Mouse (Mus musculus): Measurements from ENCODE around the gene En1. TPM values are rescaled to one million over a fixed set of nuclear protein-coding genes. Genes with fewer than 3 reads are reported as not detected.
A peak's percentile ranks its signal among the peaks of the same experiment; 100 is the strongest.

En1 gene
- polyA plus RNA-seq, 1 experiment from 2014 or later = 0.30 TPM

DNA sequence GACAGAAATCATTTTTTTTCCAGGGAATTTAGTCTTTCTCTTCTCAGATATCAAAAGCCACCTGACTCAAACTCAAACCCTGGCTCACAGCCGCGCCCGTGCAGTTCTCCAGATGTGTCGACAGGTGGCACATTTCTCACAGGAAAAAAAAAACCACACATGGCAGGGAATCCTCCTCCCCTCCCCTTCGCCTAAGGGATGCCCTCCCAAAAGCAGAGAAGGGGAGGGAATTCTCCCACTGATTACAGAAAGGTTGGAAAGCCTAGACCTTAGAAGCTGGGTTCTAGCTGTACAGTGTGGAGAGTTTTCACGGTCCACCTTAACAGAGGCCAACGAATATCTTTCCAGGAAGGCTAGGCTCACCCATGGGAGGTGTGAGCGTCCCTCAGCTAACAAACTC lies 7.6 kb upstream of the En1 start:
- Histone ChIP-seq H3K27ac (replicated peaks) (no peak overlapping the region), H3K4me1 (peaks cover 8% of the 10 kb centered on the region), H3K9me3 (no peaks in the 10 kb centered on the region), H3K27me3 (replicated peaks; ENCODE audit: low read depth, poor library complexity, severe bottlenecking) (peaks cover 100% of the 10 kb centered on the region), H3K36me3 (replicated peaks) (no peaks in the 10 kb centered on the region), H3K4me3 (no peak overlapping the region)
- peak; percentile 57 for DNase-seq (ENCODE audit: low spot score)
- under 1% methylated on average over 8 of the region's 8 CpGs for whole genome bisulfite sequencing

DNA sequence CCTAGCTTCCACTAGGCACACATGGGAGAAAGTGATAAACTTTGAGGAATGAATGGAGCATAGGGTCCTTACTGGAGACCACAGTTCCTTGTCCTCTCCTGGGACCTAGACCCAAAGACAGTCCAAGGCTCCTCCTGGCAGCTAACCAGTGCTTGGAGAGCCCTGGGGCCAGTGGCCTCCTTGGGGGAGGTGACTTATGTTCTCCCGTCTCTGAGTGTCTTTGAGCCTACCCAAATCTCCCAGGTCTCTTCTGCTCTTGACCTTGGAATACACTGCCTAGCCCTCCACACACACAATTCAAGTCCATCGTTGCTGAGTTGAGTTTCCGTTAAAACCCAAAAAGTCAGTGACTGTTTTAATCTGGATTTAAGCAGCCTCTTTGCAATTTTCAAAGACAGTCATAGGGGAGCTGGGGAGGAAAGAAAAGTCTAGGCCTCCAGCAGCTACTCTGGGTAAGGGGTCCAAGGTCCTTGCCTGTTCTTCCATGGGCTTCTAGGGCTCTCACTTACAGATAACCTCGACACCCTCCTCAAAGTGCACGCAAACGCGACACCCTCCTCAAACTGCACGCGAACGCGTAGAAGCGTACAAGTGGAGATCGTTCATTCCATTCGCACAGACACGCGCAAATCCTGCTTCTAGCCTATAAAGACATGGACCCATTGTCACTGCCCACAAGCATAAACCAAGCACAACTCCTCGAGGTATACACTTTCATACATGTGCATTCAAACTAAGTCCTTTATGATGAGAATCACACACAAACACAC lies 6.6 kb upstream of the En1 start:
- Histone ChIP-seq H3K4me3 (no peak overlapping the region), H3K9me3 (no peaks in the 10 kb centered on the region), H3K36me3 (replicated peaks) (no peaks in the 10 kb centered on the region), H3K4me1 (peaks cover 8% of the 10 kb centered on the region), H3K27me3 (replicated peaks; ENCODE audit: low read depth, poor library complexity, severe bottlenecking) (peaks cover 100% of the 10 kb centered on the region), H3K27ac (replicated peaks) (no peak overlapping the region)
- DNase-seq (ENCODE audit: low spot score) = peak; percentile 13
- WGBS = 1% methylated on average over 17 of the region's 17 CpGs

DNA sequence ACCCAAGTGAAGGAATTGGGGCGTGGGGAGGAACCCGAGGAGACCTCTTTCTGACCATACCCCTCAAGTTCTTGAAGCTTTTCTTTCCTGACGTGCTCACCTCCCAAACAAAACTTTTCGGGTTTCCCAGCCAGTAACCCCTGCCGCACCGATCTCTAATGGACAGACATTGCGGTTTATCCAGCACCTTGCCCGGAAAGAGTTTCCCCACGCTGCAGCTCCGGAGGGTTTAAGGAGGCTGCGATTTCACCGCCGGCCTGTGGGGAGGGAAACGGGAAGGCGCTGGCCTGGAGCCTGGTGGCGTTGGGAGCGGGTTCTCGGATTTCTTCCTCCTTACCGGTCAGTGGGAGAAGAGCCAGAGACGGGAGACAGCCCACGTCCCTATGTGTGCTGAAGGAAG lies 5.9 kb upstream of the En1 start:
- WGBS = under 1% methylated on average over 21 of the region's 21 CpGs
- H3K4me1 ChIP-seq = peaks cover 8% of the 10 kb centered on the region
- peak; percentile 74 for DNase-seq (ENCODE audit: low spot score)
- peak overlapping the region; percentile 36 for H3K4me3 ChIP-seq
- peaks cover 100% of the 10 kb centered on the region for H3K27me3 ChIP-seq (replicated peaks; ENCODE audit: low read depth, poor library complexity, severe bottlenecking)
- no peaks in the 10 kb centered on the region for H3K36me3 ChIP-seq (replicated peaks)
- no peak overlapping the region for H3K27ac ChIP-seq (replicated peaks)
- no peaks in the 10 kb centered on the region for H3K9me3 ChIP-seq

DNA sequence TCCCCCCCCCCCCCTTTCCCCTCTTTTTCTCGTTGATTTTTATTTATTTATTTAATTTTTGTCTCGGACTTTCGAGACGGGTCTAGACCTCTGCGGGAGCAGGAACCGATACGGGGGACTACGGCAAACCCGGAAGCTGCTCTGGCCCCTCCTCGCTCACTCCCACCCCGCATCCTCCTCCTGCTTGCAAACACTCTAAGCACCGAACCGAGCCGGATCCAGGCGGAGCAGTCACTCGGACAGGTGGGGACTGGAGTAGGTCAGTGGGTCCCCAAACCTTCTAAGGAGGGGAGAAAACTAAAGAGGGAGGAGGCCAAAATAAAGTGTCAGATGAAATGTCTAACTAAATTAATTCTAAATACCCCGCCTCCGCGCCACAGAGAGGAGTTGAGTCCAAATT lies 5.4 kb upstream of the En1 start:
- H3K27ac ChIP-seq (replicated peaks) = no peak overlapping the region

DNA sequence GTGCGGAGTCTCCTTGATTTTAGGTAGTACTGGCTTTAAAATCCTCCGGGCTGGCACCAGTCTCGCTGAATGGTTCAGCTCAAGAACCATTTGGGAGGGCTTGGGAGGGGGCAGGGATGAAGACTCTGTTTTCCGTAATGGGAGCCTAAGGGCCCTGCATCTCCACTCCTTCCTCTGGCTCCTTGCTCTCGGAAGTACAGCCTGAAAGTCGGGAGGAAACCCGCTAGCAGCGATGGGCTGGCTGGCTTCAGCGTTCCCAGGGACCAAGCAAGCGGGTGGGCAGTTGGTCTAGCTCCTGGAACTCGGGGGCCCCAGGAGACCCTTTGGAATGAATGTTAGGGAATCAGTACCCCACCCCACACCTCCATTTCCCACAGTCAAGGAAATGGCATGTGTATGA lies 4.9 kb upstream of the En1 start:
- Histone ChIP-seq H3K27ac (replicated peaks) (no peak overlapping the region), H3K4me1 (peaks cover 12% of the 10 kb centered on the region), H3K36me3 (replicated peaks) (no peaks in the 10 kb centered on the region), H3K9me3 (no peaks in the 10 kb centered on the region), H3K4me3 (peak overlapping the region; percentile 36; the same call in 1 of the 2 replicates), H3K27me3 (replicated peaks; ENCODE audit: low read depth, poor library complexity, severe bottlenecking) (peaks cover 100% of the 10 kb centered on the region)
- DNase-seq (ENCODE audit: low spot score) = peak; percentile 51
- 1% methylated on average over 11 of the region's 11 CpGs for WGBS

More for the DNA sequence above, 5.4 kb upstream of the En1 start:
- DNase-seq (ENCODE audit: low spot score) = peak; percentile 43
- Histone ChIP-seq H3K9me3 (no peaks in the 10 kb centered on the region), H3K27me3 (replicated peaks; ENCODE audit: low read depth, poor library complexity, severe bottlenecking) (peaks cover 100% of the 10 kb centered on the region), H3K4me3 (peak overlapping the region; percentile 36), H3K4me1 (peaks cover 8% of the 10 kb centered on the region), H3K36me3 (replicated peaks) (no peaks in the 10 kb centered on the region)
- WGBS = under 1% methylated on average over 19 of the region's 19 CpGs

DNA sequence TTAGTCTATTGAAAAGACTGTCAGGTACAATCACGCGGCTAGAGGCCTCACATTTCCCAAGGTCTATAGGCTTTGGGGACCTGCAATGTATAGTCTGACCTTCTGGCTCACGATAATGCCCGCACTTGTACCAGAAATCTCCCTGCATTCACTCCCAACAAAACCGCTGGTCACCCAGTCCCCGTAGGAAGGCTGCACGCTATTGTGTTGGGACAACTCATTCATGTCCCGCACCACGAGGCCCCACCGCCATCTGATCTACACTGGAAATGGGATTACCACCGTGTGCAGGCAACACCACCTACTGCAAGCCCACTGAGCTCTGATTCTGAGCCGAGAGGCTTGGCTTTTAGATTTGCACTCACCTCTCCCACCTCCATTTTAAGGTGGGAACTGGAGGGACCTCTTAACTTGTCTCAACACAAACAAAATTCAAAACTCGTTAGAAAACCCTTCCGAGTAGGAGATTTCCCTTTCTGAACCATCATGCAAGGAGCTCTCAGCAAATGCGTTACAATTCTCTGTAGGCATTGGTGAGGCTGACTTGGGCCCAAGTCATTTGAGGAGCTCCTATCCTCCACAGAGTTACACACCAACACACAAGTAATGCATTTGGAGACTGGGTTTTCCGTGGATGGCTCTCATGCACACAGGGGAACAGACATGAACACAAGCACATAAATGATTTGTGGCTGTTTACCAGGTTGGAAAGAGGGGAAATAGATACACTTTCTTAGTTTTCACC lies 3.9 kb upstream of the En1 start:
- Histone ChIP-seq H3K36me3 (replicated peaks) (no peaks in the 10 kb centered on the region), H3K27ac (replicated peaks) (no peak overlapping the region), H3K4me1 (peaks cover 21% of the 10 kb centered on the region), H3K4me3 (no peak overlapping the region), H3K9me3 (no peaks in the 10 kb centered on the region), H3K27me3 (replicated peaks; ENCODE audit: low read depth, poor library complexity, severe bottlenecking) (peaks cover 100% of the 10 kb centered on the region)
- WGBS = under 1% methylated on average over 16 of the region's 16 CpGs
- DNase-seq (ENCODE audit: low spot score) = peak; percentile 22

DNA sequence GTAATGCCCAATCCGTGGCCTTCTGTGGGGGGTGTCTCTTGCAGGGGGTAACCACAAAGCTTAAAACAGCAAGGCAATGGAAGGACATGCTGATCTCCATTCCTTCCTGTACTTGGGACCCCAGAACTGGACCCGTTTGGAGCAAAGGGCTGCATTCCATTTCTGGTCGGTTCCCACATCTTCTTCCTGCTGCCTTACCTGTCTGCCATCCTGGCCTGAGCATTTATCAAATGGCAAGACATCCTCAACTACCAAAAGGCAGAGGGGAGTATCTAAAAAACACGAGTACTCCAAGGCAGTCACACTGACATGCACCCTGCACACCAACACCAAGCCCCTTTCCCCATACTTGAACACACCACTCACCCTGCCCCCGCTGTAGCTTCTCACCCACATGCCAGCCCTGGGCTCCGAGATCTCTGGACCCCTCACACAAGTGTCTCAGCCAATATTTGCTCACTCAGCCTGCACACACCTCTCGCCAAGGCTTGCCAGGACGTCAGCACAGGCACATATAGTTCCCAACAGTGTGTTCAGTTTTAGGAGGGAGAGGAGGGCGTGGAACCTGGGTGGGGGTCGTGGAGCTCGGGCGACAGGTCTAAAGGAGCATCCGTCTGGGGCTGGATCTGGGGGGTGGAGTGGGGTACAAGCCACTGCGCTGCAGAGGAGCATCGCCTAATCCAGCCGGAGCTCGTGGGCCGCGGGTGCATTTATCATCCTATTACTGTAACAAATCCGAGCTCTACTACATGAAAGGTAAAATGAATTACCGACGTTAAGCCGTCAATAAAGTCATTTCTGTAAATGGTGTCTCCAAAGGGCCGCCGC lies 2.7 kb upstream of the En1 start:
- peak; percentile 54 for DNase-seq (ENCODE audit: low spot score)
- no peak overlapping the region for H3K27ac ChIP-seq (replicated peaks)
- no peaks in the 10 kb centered on the region for H3K9me3 ChIP-seq
- no peak overlapping the region for H3K4me3 ChIP-seq
- under 1% methylated on average over 25 of the region's 25 CpGs for WGBS
- H3K27me3 ChIP-seq (replicated peaks; ENCODE audit: low read depth, poor library complexity, severe bottlenecking) = peaks cover 100% of the 10 kb centered on the region
- no peaks in the 10 kb centered on the region for H3K36me3 ChIP-seq (replicated peaks)
- peaks cover 27% of the 10 kb centered on the region for H3K4me1 ChIP-seq

DNA sequence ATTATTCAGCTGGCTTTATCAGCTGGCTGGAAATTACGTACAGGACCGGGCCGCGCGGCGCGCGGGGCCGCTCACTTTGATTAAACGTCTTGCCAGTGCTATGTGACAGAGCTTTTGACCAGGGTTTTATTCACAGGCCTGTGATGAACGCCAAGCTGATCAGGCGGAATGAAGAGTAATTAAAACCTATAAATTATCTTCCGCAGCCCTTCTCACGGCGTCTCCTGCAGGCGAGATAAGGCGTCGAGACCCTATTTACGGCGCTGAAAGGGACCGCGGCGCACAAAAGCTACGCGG lies 2.1 kb upstream of the En1 start:
- peaks cover 31% of the 10 kb centered on the region for H3K4me1 ChIP-seq
- peaks cover 100% of the 10 kb centered on the region for H3K27me3 ChIP-seq (replicated peaks; ENCODE audit: low read depth, poor library complexity, severe bottlenecking)
- WGBS = under 1% methylated on average over 25 of the region's 25 CpGs
- H3K4me3 ChIP-seq = no peak overlapping the region
- H3K27ac ChIP-seq (replicated peaks) = no peak overlapping the region
- H3K9me3 ChIP-seq = no peaks in the 10 kb centered on the region
- DNase-seq (ENCODE audit: low spot score) = peak; percentile 60
- H3K36me3 ChIP-seq (replicated peaks) = no peaks in the 10 kb centered on the region

DNA sequence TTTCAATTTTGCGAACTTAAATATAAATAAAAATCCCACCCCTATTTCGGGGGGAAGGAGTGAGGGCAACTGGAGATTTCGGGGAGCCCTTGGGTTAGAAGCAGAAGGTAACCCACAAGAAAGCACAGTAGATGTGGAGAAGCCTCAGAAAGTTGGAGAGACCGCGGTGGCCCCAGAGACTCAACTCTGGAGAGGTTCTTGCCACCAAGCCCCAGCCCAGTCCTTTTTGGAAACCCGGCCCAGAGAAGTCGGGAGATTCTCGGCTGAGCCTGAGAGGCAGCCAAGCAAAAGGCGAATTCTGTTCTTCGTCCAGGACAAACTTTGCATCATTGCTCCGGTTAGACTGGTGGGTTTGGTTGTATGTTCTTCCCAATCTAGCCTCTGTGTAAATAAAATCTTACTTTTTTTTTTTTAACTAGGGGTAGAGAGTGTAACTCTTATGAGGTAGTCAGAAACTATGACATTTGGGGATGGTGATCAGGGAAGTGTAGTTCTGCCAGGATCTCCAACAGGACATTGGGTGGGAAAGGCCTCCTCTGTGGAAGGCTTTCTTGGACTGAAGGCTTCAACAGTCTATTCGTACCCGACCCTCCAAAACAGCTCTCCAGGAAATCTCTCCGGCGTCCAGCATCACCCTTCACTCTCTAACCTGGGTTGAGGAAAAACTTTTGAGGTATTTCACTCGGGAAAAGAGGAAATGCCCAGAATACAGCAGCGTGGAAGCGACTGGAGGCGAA lies 1.5 kb upstream of the En1 start:
- peaks cover 100% of the 10 kb centered on the region for H3K27me3 ChIP-seq (replicated peaks; ENCODE audit: low read depth, poor library complexity, severe bottlenecking)
- DNase-seq (ENCODE audit: low spot score) = peak; percentile 52
- no peaks in the 10 kb centered on the region for H3K36me3 ChIP-seq (replicated peaks)
- H3K27ac ChIP-seq (replicated peaks) = no peak overlapping the region
- H3K9me3 ChIP-seq = no peaks in the 10 kb centered on the region
- under 1% methylated on average over 19 of the region's 19 CpGs for WGBS
- no peak overlapping the region for H3K4me3 ChIP-seq
- peaks cover 31% of the 10 kb centered on the region for H3K4me1 ChIP-seq

DNA sequence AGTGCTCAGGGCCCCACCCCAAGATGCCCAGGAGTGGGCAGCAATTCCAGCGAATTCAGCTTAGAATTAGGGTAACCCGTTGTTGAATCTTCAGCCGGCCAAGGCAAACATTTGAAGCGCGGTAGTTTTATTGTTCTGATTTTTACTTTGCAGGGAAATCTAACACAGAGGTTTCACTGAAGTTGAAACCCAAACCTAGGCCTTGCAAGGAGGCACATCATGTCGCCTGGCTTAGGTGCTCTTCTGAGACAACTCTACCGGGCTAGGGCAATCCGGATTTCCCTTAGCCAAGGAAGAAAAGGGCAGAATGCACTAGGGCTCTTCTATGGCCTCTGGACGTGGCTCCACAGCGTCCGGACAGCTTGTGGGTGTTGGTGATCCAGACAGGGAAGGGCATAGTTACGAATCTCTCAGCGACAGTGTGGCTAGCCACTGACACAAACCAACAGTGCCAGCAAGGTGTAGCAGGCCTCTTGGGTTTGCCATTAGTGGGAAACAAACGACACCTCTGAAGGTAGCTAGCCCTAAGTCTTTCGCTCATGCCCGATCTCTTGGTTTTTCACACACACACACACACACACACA lies 873 bp upstream of the En1 start:
- Histone ChIP-seq H3K36me3 (replicated peaks) (no peaks in the 10 kb centered on the region), H3K4me1 (peaks cover 30% of the 10 kb centered on the region), H3K27me3 (replicated peaks; ENCODE audit: low read depth, poor library complexity, severe bottlenecking) (peaks cover 100% of the 10 kb centered on the region), H3K27ac (replicated peaks) (no peak overlapping the region), H3K4me3 (no peak overlapping the region), H3K9me3 (no peaks in the 10 kb centered on the region)
- under 1% methylated on average over 16 of the region's 16 CpGs for WGBS
- DNase-seq (ENCODE audit: low spot score) = peak; percentile 58

DNA sequence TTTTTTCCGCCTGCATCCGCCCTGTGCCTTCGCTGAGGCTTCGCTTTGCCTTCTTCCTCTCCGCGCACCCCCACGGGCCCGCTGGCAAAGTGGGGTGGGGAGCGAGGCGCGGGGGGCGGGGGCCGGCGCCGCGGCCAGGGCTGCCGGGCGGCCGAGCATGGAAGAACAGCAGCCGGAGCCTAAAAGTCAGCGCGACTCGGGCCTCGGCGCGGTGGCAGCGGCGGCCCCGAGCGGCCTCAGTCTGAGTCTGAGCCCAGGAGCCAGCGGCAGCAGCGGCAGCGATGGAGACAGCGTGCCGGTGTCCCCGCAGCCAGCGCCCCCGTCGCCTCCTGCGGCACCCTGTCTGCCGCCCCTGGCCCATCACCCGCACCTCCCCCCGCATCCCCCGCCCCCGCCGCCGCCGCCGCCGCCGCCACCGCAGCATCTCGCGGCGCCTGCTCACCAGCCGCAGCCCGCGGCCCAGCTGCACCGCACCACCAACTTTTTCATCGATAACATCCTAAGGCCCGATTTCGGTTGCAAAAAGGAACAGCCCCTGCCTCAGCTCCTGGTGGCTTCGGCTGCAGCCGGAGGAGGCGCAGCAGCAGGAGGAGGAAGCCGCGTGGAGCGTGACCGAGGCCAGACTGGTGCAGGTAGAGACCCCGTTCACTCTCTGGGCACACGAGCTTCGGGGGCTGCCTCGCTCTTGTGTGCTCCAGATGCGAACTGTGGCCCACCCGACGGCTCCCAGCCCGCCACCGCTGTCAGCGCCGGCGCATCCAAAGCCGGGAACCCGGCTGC lies 848 bp downstream of the En1 start:
- peak; percentile 76 for DNase-seq (ENCODE audit: low spot score)
- Histone ChIP-seq H3K4me3 (peak overlapping the region; percentile 58), H3K4me1 (peaks cover 30% of the 10 kb centered on the region), H3K9me3 (no peaks in the 10 kb centered on the region), H3K36me3 (replicated peaks) (no peaks in the 10 kb centered on the region), H3K27ac (replicated peaks) (peak overlapping the region; percentile 10; the same call in 1 of the 2 replicates), H3K27me3 (replicated peaks; ENCODE audit: low read depth, poor library complexity, severe bottlenecking) (peaks cover 100% of the 10 kb centered on the region)
- under 1% methylated on average over 83 of the region's 83 CpGs for WGBS
